Mouse (Mus musculus): ENCODE results near the gene Hs3st3b1. TPM values are rescaled to one million over a fixed set of nuclear protein-coding genes. Genes with fewer than 3 reads are reported as not detected.

The Hs3st3b1 gene
- total and polyA plus RNA-seq, 2 experiments from 2014 or later: 0.86 to 2.9 TPM

- no peaks in the 10 kb centered on the region for H3K27me3 ChIP-seq (ENCODE audit: control insufficient read depth, insufficient read depth, low read length)
- TF ChIP-seq CTCF (IDR thresholded peaks at IDR 0.05; ENCODE audit: low read depth) (no peak), EP300 (IDR thresholded peaks at IDR 0.05; ENCODE audit: low read depth) (no peak)
- H3K27ac ChIP-seq (ENCODE audit: low read depth): no peak overlapping the region
- no peak overlapping the region for H3K4me2 ChIP-seq (ENCODE audit: low read depth, low read length)
- H3K4me3 ChIP-seq (ENCODE audit: low read depth, low read length): no peak overlapping the region
- 0 out of 2 replicates have a peak, but pooled peaks cover 4% of the 10 kb centered on the region for H3K4me1 ChIP-seq (ENCODE audit: control insufficient read depth, insufficient read depth)
- no peak overlapping the region for H3K9ac ChIP-seq (replicated peaks; ENCODE audit: low read depth, low read length)
- peaks cover 19% of the 10 kb centered on the region for H3K36me3 ChIP-seq (replicated peaks; ENCODE audit: control insufficient read depth, insufficient read depth, low read length)
- no peaks in the 10 kb centered on the region for H3K9me3 ChIP-seq (replicated peaks; ENCODE audit: control insufficient read depth, low read length)
- DNase-seq (ENCODE audit: low spot score): no peak
- no peak for ATAC-seq (ENCODE audit: insufficient read depth, low read depth)
- WGBS: 78% methylated on average over 9 of the region's 9 CpGs
Measured at GRCm38 (mm10) chr11:63967641-63968387, 45.7 kb upstream of the Hs3st3b1 start.

GRCm38 (mm10) chr11:63965437-63965836 is 43.3 kb upstream of the Hs3st3b1 start:
- TF ChIP-seq EP300 (IDR thresholded peaks at IDR 0.05; ENCODE audit: low read depth) (no peak), CTCF (IDR thresholded peaks at IDR 0.05; ENCODE audit: low read depth) (no peak)
- 61% methylated on average over 5 of the region's 5 CpGs for WGBS
- H3K4me1 ChIP-seq (ENCODE audit: control insufficient read depth, insufficient read depth): 0 out of 2 replicates have a peak, but pooled peaks cover 4% of the 10 kb centered on the region
- ATAC-seq (ENCODE audit: insufficient read depth, low read depth) (no peak), DNase-seq (ENCODE audit: low spot score) (no peak)
- no peaks in the 10 kb centered on the region for H3K27me3 ChIP-seq (ENCODE audit: control insufficient read depth, insufficient read depth, low read length)
- H3K9me3 ChIP-seq (replicated peaks; ENCODE audit: control insufficient read depth, low read length): no peaks in the 10 kb centered on the region
- no peak overlapping the region for H3K4me3 ChIP-seq (ENCODE audit: low read depth, low read length)
- no peak overlapping the region for H3K27ac ChIP-seq (ENCODE audit: low read depth)
- H3K9ac ChIP-seq (replicated peaks; ENCODE audit: low read depth, low read length): no peak overlapping the region
- no peak overlapping the region for H3K4me2 ChIP-seq (ENCODE audit: low read depth, low read length)
- peaks cover 21% of the 10 kb centered on the region for H3K36me3 ChIP-seq (replicated peaks; ENCODE audit: control insufficient read depth, insufficient read depth, low read length)

DNA sequence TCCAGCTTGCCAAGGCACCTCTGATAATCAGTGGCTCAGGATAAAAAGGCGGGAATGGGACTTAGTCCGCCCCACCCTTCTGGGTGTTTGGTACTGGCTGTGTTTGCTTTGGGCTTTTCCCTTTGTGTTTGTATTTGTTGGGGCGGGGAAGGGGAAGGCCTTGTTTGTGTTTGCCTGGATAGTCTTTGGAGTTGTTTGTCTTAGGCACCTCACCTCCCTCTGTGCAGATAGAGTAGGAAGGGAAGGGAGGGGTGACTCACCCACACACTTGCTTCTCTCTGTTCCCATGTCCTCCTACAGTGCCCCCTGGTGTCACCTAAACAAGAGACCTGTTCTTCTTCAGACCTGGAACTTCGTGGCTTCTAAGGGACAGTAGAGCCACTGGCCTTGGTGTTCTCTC is 35.1 kb upstream of the Hs3st3b1 start:
- Histone ChIP-seq H3K4me1 (ENCODE audit: control insufficient read depth, insufficient read depth) (0 out of 2 replicates have a peak, but pooled peaks cover 5% of the 10 kb centered on the region), H3K27ac (ENCODE audit: low read depth) (no peak overlapping the region), H3K4me3 (ENCODE audit: low read depth, low read length) (no peak overlapping the region), H3K9ac (replicated peaks; ENCODE audit: low read depth, low read length) (no peak overlapping the region), H3K36me3 (replicated peaks; ENCODE audit: control insufficient read depth, insufficient read depth, low read length) (no peaks in the 10 kb centered on the region), H3K4me2 (ENCODE audit: low read depth, low read length) (no peak overlapping the region), H3K27me3 (ENCODE audit: control insufficient read depth, insufficient read depth, low read length) (no peaks in the 10 kb centered on the region; the same call in 1 of the 2 replicates), H3K9me3 (replicated peaks; ENCODE audit: control insufficient read depth, low read length) (no peaks in the 10 kb centered on the region)
- 53% methylated on average over 4 of the region's 4 CpGs for WGBS
- peak; percentile 23 for DNase-seq (ENCODE audit: low spot score)
- ATAC-seq (ENCODE audit: insufficient read depth, low read depth): peak; percentile 49; the same call in 1 of the 2 replicates
- TF ChIP-seq EP300 (IDR thresholded peaks at IDR 0.05; ENCODE audit: low read depth) (no peak), CTCF (IDR thresholded peaks at IDR 0.05; ENCODE audit: low read depth) (peak; percentile 60)

DNA sequence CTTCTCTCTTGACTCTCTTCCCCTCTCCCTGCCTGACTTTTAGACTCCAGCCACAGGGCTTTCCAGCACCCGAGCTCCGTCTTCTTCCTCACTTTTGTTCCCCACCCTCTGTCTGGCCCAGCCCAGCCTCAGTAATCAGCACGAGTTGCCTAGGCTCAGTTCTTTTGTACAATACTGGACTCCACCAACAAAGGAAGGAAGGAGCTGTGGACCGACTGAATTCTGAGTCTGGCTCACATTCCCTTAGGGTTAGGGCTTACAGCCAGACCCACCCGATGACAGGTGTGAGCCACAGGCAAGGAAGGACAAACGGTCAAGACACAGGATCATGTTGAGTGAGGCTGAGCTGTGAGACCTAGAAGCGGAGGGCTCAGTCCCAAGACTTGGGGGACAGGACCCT is 34.7 kb upstream of the Hs3st3b1 start:
- Histone ChIP-seq H3K36me3 (replicated peaks; ENCODE audit: control insufficient read depth, insufficient read depth, low read length) (no peaks in the 10 kb centered on the region), H3K4me1 (ENCODE audit: control insufficient read depth, insufficient read depth) (0 out of 2 replicates have a peak, but pooled peaks cover 5% of the 10 kb centered on the region), H3K27me3 (ENCODE audit: control insufficient read depth, insufficient read depth, low read length) (no peaks in the 10 kb centered on the region; the same call in 1 of the 2 replicates), H3K9me3 (replicated peaks; ENCODE audit: control insufficient read depth, low read length) (no peaks in the 10 kb centered on the region), H3K4me2 (ENCODE audit: low read depth, low read length) (no peak overlapping the region), H3K27ac (ENCODE audit: low read depth) (no peak overlapping the region), H3K9ac (replicated peaks; ENCODE audit: low read depth, low read length) (no peak overlapping the region), H3K4me3 (ENCODE audit: low read depth, low read length) (no peak overlapping the region)
- 42% methylated on average over 7 of the region's 7 CpGs for WGBS
- TF ChIP-seq CTCF (IDR thresholded peaks at IDR 0.05; ENCODE audit: low read depth) (no peak), EP300 (IDR thresholded peaks at IDR 0.05; ENCODE audit: low read depth) (no peak)
- ATAC-seq (ENCODE audit: insufficient read depth, low read depth) (no peak), DNase-seq (ENCODE audit: low spot score) (no peak)

- Histone ChIP-seq H3K9me3 (replicated peaks; ENCODE audit: control insufficient read depth, low read length) (no peaks in the 10 kb centered on the region), H3K36me3 (replicated peaks; ENCODE audit: control insufficient read depth, insufficient read depth, low read length) (no peaks in the 10 kb centered on the region), H3K9ac (replicated peaks; ENCODE audit: low read depth, low read length) (no peak overlapping the region), H3K4me2 (ENCODE audit: low read depth, low read length) (no peak overlapping the region), H3K4me3 (ENCODE audit: low read depth, low read length) (no peak overlapping the region), H3K27me3 (ENCODE audit: control insufficient read depth, insufficient read depth, low read length) (no peaks in the 10 kb centered on the region; the same call in 1 of the 2 replicates), H3K27ac (ENCODE audit: low read depth) (no peak overlapping the region), H3K4me1 (ENCODE audit: control insufficient read depth, insufficient read depth) (0 out of 2 replicates have a peak, but pooled peaks cover 5% of the 10 kb centered on the region)
- no peak for DNase-seq (ENCODE audit: low spot score)
- 82% methylated on average over 2 of the region's 2 CpGs for WGBS
- ATAC-seq (ENCODE audit: insufficient read depth, low read depth): no peak
- TF ChIP-seq EP300 (IDR thresholded peaks at IDR 0.05; ENCODE audit: low read depth) (no peak), CTCF (IDR thresholded peaks at IDR 0.05; ENCODE audit: low read depth) (no peak)
Measured at GRCm38 (mm10) chr11:63953887-63954286, 31.8 kb upstream of the Hs3st3b1 start.

All from heart, postnatal 0 days (tissue).